Mouse (Mus musculus) MEL (cell line): Measurements from ENCODE around the gene Etv4.
A peak's percentile ranks its signal among the peaks of the same experiment; 100 is the strongest.

Source experiments
- GABPA ChIP-seq: IDR thresholded peaks from 2 replicates; pipeline ENCODE4 v1.6.1; 2012; ENCODE audit warnings: low read depth, mild to moderate bottlenecking, inconsistent platforms, low read length, improper control_type of control experiment, moderate library complexity
- TCF12 ChIP-seq: IDR thresholded peaks from 2 replicates; pipeline ENCODE4 v1.6.1; 2014; ENCODE audit warnings: low read depth, mild to moderate bottlenecking, inconsistent platforms, low read length, improper control_type of control experiment, moderate library complexity

DNA sequence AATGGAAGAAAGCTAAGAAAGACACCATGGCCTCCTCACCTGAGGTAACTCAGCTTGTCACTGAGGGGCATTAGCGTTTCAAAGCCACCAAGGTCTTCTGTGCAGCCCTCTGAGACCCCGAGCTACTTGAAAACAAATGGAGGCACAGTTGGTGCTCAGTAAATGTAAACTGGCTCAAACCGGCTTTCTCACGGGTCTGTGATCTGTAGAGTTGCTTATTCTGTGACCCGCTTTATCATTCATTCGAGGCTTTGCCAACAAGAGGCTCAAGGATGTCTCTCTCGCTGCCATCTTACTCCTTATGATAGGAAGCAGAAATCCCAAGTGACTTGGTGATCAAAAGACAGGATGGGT lies 658 bp upstream of the Etv4 start:
- TF ChIP-seq GABPA (0 out of 2 replicates have a peak, but pooled peaks have one; percentile 31), TCF12 (no peak)
